Mouse (Mus musculus) heart, embryonic 13.5 days (tissue): Measurements from ENCODE around the gene Sec22b. TPM values are rescaled to one million over a fixed set of nuclear protein-coding genes. Genes with fewer than 3 reads are reported as not detected.
A peak's percentile ranks its signal among the peaks of the same experiment; 100 is the strongest.

Experiments
- ATAC-seq: fragments of 200-750 bp; cut with Nextera tagmentation; 2 replicates; pipeline ENCODE4 v1.8.0; 2017; ENCODE audit warnings: moderate TSS enrichment; ENCODE audit not compliant: insufficient number of reproducible peaks, low FRiP score, low TSS enrichment; ENCODE audit errors: extremely low read depth
- H3K27ac ChIP-seq: fragments of 300-500 bp; sonication (generic); replicated peaks from 2 replicates; pipeline ENCODE4 v1.5.1; 2015; ENCODE audit warnings: moderate library complexity, mild to moderate bottlenecking, inconsistent platforms
- H3K27me3 ChIP-seq: fragments of 300-500 bp; sonication (generic); replicated peaks from 2 replicates; pipeline ENCODE4 v1.6.1; 2015; ENCODE audit warnings: mild to moderate bottlenecking, inconsistent platforms
- H3K36me3 ChIP-seq: fragments of 300-500 bp; sonication (generic); 2 replicates; pipeline ENCODE4 v1.6.1; 2015; ENCODE audit warnings: mild to moderate bottlenecking, inconsistent platforms
- H3K4me1 ChIP-seq: fragments of 300-500 bp; sonication (generic); 2 replicates; pipeline ENCODE4 v1.6.1; 2015; ENCODE audit warnings: inconsistent platforms
- H3K4me2 ChIP-seq: fragments of 300-500 bp; sonication (generic); 2 replicates; pipeline ENCODE4 v1.6.1; 2015; ENCODE audit warnings: inconsistent platforms, mild to moderate bottlenecking, moderate library complexity
- H3K4me3 ChIP-seq: fragments of 300-500 bp; sonication (generic); 2 replicates; pipeline ENCODE4 v1.5.1; 2015; ENCODE audit warnings: moderate library complexity, mild to moderate bottlenecking, inconsistent platforms
- H3K9ac ChIP-seq: fragments of 300-500 bp; sonication (generic); 2 replicates; pipeline ENCODE4 v1.6.1; 2015; ENCODE audit warnings: inconsistent platforms, mild to moderate bottlenecking, moderate library complexity
- H3K9me3 ChIP-seq: fragments of 300-500 bp; sonication (generic); 2 replicates; pipeline ENCODE4 v1.6.1; 2016; ENCODE audit warnings: inconsistent platforms
- WGBS: fragments of 180-500 bp; shearing (Covaris S2); methylation state at CpG from one replicate; pipeline ENCODE4 v1.1.7; 2015; ENCODE audit warnings: mixed read lengths; 5-methylcytosine and 5-hydroxymethylcytosine counted together
- polyA plus RNA-seq: library from polyadenylated mRNA; unstranded; fragments of >200 nt; fragmentation: Nextera tagmentation; extraction: Ambion mirVana; gene quantifications from 2 replicates; pipeline ENCODE4 v1.2.1, GENCODE M21; 2015

Sec22b gene
- polyA plus RNA-seq, 1 experiment from 2014 or later: 115 TPM

DNA sequence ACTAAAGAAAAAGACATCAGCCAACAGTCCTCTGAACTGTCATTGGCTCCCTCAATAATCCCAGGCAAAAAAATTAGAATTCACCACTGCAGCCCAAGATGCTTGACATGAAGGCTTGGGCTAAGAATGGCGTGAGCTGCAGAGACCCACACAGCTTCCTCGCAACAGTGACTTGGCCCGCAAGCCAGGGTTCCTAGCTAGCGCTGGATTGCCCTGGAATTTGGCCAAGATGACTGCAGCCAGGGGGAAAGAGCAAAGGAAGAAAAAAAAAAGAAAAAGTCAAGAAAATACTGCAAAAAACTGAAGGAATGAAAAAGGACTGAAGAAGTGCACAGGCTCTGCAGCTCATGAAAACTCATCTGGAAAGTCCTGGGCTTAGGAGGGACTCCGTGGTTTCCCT is 43.5 kb downstream of the Sec22b start:
- no peak overlapping the region for H3K9ac ChIP-seq
- no peaks in the 10 kb centered on the region for H3K9me3 ChIP-seq
- H3K36me3 ChIP-seq: no peaks in the 10 kb centered on the region
- H3K27me3 ChIP-seq: 0 out of 2 replicates have a peak, but pooled peaks cover 2% of the 10 kb centered on the region
- H3K27ac ChIP-seq: no peak overlapping the region
- no peak overlapping the region for H3K4me3 ChIP-seq
- peaks cover 53% of the 10 kb centered on the region for H3K4me1 ChIP-seq
- no peak overlapping the region for H3K4me2 ChIP-seq
- 39% methylated on average over 5 of the region's 5 CpGs for WGBS
- ATAC-seq: no peak

DNA sequence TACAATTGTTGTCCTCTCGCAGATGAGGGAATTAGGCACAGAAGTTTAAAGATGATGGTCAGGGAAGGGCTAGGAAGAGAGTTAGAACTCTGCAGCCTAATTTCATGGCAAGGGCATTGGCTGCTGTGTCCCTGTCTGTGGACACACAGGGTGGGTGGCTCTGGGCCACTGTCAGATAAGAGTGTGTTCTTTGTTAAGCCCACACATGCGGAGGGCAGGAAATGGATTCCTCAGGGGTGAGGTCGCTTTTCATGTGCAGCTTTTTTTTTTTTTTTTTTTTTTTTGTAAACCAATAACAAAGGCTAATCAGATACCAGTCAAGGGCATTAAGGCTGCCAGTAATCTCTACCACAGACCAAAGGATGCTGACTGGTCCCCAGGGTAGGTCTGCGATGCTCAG is 45.4 kb downstream of the Sec22b start:
- Histone ChIP-seq H3K4me1 (peaks cover 37% of the 10 kb centered on the region), H3K27me3 (0 out of 2 replicates have a peak, but pooled peaks cover under 1% of the 10 kb centered on the region), H3K4me3 (no peak overlapping the region), H3K4me2 (no peak overlapping the region), H3K9ac (no peak overlapping the region), H3K27ac (no peak overlapping the region), H3K36me3 (no peaks in the 10 kb centered on the region), H3K9me3 (no peaks in the 10 kb centered on the region)
- ATAC-seq: no peak
- WGBS: 30% methylated on average over 4 of the region's 4 CpGs

DNA sequence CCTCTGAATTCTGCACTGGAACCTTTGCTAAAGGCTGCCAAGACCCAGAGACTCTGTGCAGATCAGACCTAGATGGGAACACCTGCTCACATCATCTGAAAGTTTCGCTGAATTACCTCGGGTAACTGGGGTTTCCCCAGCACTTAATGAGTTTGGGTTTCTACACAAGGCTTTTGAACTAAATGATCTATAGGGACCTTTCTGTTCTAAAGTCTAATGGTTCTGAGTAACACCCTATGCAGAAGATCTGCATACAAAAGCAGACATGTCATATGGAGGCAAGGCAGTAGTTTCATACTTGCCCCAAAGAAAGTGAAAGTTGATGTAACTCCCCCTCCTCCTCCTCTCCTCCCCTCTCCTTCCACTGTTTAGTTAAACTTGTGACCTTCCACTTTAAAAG is 47.5 kb downstream of the Sec22b start:
- no peaks in the 10 kb centered on the region for H3K9me3 ChIP-seq
- peaks cover 24% of the 10 kb centered on the region for H3K4me1 ChIP-seq
- no peak for ATAC-seq
- WGBS: 80% methylated on average over 2 of the region's 2 CpGs
- no peak overlapping the region for H3K9ac ChIP-seq
- H3K27ac ChIP-seq: no peak overlapping the region
- no peak overlapping the region for H3K4me2 ChIP-seq
- H3K27me3 ChIP-seq: no peaks in the 10 kb centered on the region
- H3K36me3 ChIP-seq: no peaks in the 10 kb centered on the region
- H3K4me3 ChIP-seq: no peak overlapping the region

DNA sequence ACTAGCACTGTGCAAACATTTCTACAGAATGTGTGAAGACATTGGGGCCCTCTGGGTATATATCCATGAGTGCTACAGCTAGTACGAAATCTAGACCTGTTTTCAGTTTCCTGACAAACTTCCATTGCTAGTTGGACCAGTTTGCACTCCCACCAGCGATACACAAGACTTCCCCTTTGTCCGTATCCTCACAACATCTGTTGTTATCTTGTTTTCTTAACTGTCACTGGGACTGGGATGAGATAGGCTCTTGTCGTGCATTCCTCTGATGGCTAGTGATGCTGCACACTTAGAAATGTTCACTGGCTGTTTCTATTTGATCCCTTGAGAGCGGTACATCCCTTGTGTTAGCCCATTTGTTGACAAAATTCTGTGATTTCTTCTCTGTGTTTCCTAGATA is 49.0 kb downstream of the Sec22b start:
- H3K27ac ChIP-seq: no peak overlapping the region

DNA sequence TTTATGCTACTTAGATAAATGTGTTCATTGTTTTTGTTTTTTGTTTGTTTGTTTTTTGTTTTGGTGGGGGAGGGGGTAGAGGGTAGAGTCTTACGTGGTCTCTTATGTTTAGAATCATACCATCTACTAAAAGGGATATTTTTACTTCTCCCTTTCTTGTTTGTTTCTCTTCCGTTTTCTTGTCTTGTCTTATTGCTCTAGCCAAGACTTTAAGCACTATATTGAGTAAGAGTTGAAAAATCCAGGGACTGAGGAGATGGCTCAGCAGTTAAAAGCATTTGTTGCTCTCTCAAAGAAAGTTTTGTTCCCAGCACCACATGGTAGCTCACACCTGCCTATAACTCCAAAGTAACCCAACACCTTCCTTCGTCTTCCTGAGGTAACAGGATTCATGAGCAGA is 50.1 kb downstream of the Sec22b start:
- no peak overlapping the region for H3K27ac ChIP-seq
- H3K36me3 ChIP-seq: no peaks in the 10 kb centered on the region
- H3K4me1 ChIP-seq: peaks cover 14% of the 10 kb centered on the region
- 80% methylated on average over 3 of the region's 3 CpGs for WGBS
- no peak overlapping the region for H3K4me3 ChIP-seq
- ATAC-seq: no peak
- H3K4me2 ChIP-seq: no peak overlapping the region
- H3K9ac ChIP-seq: no peak overlapping the region
- H3K27me3 ChIP-seq: no peaks in the 10 kb centered on the region
- peaks cover 5% of the 10 kb centered on the region; the same call in 1 of the 2 replicates for H3K9me3 ChIP-seq

More for the DNA sequence above, 49.0 kb downstream of the Sec22b start:
- Histone ChIP-seq H3K36me3 (no peaks in the 10 kb centered on the region), H3K27me3 (no peaks in the 10 kb centered on the region), H3K4me3 (no peak overlapping the region), H3K4me2 (no peak overlapping the region), H3K4me1 (peaks cover 14% of the 10 kb centered on the region), H3K9me3 (peaks cover 5% of the 10 kb centered on the region; the same call in 1 of the 2 replicates), H3K9ac (no peak overlapping the region)
- ATAC-seq: no peak
- 33% methylated on average over 5 of the region's 5 CpGs for WGBS

DNA sequence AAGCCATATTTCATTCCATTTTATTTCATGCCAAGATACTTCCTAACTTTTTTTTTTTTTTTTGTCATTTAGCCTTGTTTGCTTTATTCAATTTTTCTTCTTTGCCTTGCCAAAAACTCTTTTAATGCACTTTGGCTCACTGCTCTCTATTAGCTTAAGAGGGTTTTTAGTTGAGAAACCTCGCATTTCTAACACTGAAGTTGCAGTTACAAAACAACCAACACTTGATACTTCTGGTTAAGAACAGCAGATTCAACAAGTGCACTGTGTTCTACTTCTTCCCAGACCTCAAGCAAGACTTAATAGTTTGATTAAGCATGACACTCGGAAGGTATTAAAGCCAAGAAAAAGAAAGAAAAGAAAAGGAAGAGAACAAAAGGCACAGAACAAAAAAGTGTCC is 52.2 kb downstream of the Sec22b start:
- ATAC-seq: no peak
- Histone ChIP-seq H3K36me3 (no peaks in the 10 kb centered on the region), H3K9me3 (peaks cover 5% of the 10 kb centered on the region; the same call in 1 of the 2 replicates), H3K27me3 (no peaks in the 10 kb centered on the region), H3K27ac (no peak overlapping the region), H3K4me2 (no peak overlapping the region), H3K9ac (no peak overlapping the region), H3K4me3 (no peak overlapping the region), H3K4me1 (peaks cover 4% of the 10 kb centered on the region)
- 74% methylated on average over 2 of the region's 2 CpGs for WGBS

DNA sequence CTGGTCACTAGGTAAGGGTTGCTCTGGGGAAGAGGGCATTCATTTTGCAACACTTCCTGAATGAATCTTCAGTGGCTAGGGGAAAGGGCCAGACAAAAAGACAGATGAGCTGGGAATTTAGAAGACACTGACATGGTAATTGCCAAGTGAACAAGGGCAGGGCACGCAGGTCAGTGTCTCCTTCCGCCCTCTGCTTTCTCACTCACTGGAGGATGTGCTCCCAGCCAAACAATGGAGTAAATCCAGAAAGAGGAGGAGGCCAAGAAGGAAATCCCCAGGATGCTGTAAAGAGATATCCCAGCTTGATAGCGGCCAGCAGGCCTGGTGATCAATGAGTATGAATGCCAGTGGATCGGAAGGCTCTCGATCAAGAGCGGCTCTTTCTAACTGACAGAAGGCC is 55.3 kb downstream of the Sec22b start:
- Histone ChIP-seq H3K27ac (no peak overlapping the region), H3K9me3 (peaks cover 5% of the 10 kb centered on the region; the same call in 1 of the 2 replicates), H3K4me1 (peaks cover 5% of the 10 kb centered on the region; the same call in 1 of the 2 replicates), H3K27me3 (peaks cover 15% of the 10 kb centered on the region), H3K4me3 (no peak overlapping the region), H3K9ac (no peak overlapping the region), H3K4me2 (no peak overlapping the region), H3K36me3 (no peaks in the 10 kb centered on the region)
- WGBS: 52% methylated on average over 6 of the region's 6 CpGs
- no peak for ATAC-seq

DNA sequence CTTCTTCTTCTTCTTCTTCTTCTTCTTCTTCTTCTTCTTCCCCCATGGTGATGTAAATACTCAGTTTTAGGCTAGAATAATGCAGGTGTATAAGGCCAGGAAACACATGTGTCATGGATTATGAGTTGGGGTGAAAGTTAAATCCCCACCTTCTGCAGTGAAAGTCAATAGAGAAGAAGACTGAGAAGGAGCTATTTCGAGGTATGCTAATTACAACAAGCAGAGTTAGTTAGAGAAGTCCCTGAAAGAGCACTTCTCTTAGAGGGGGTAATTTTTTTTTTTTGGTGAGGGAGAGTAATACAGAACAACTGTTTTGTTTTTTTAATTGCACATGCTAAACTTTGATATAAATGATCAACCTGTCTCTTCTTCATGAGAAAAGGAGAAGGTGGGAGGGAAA is 55.9 kb downstream of the Sec22b start:
- 53% methylated on average over 1 of the region's 1 CpGs for WGBS

DNA sequence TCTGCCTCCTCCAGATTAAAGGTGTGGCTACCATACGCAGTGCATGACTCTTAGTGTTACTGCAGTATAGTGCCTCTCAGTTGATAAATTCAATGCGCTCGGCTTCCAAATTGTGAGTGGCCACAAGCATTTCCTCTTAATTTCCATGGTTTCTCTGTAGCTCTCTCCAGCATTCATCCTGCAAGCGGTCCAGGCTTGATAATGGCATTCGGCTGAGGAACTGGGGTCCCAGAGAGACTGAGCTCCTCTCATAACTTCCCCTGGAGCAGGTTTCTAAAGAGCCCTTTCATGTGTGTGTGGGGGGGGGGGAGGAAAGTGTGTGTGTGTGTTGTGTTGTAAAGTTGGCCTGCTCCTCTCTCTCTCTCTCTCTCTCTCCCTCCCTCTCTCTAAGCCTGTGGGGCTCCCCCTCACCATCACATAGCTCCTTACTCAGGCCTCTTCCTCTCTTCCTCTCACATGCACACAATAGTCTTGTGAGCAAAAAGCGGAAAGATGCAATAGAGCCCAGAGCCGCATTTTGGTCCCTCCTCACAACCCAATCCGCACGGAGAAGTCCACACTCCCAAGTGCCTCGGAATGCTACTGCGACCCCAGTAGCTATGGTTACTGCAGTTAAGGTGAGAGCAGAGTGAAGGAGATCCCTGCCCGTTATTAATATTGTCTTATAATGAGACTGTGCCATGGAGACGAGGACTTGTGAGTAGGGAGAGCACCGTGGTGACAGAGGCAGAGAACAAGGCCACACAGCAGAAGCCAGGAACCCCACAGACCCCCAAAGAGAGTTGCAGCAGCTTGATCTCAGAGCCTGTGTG is 60.0 kb downstream of the Sec22b start:
- 67% methylated on average over 14 of the region's 14 CpGs for WGBS
- H3K9me3 ChIP-seq: no peaks in the 10 kb centered on the region
- H3K4me3 ChIP-seq: no peak overlapping the region
- H3K9ac ChIP-seq: no peak overlapping the region
- H3K27me3 ChIP-seq: peaks cover 21% of the 10 kb centered on the region
- no peak for ATAC-seq
- H3K4me2 ChIP-seq: no peak overlapping the region
- no peaks in the 10 kb centered on the region for H3K36me3 ChIP-seq
- no peak overlapping the region for H3K27ac ChIP-seq
- H3K4me1 ChIP-seq: peaks cover 28% of the 10 kb centered on the region

More for the DNA sequence above, 55.9 kb downstream of the Sec22b start:
- Histone ChIP-seq H3K9ac (no peak overlapping the region), H3K4me2 (no peak overlapping the region), H3K27me3 (peaks cover 18% of the 10 kb centered on the region), H3K4me3 (no peak overlapping the region), H3K27ac (no peak overlapping the region), H3K36me3 (no peaks in the 10 kb centered on the region), H3K4me1 (peaks cover 9% of the 10 kb centered on the region; the same call in 1 of the 2 replicates), H3K9me3 (peaks cover 5% of the 10 kb centered on the region; the same call in 1 of the 2 replicates)
- no peak for ATAC-seq

DNA sequence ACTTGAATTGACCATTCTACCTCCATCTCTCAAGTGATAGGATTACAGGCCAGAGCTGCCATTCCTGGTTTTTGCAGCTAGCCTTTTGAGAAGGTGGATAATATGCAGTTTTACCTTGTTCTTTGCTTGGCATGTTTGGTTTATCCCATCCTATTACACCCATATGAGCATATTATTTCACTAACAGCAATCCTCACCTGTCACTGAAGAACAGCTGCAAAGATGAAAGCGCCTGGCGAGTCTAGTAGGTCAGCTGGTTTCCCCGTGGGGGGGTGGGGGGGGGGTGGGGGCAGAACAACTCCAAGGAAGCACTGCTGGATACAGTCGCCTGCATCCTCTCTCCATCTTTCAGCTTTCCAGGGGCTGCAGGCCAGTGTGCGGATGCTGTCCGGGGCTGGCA is 61.0 kb downstream of the Sec22b start:
- Histone ChIP-seq H3K9me3 (no peaks in the 10 kb centered on the region), H3K9ac (no peak overlapping the region), H3K4me3 (no peak overlapping the region), H3K27me3 (peaks cover 25% of the 10 kb centered on the region), H3K27ac (no peak overlapping the region), H3K36me3 (no peaks in the 10 kb centered on the region), H3K4me2 (no peak overlapping the region), H3K4me1 (peaks cover 28% of the 10 kb centered on the region)
- ATAC-seq: no peak
- 58% methylated on average over 6 of the region's 6 CpGs for WGBS

DNA sequence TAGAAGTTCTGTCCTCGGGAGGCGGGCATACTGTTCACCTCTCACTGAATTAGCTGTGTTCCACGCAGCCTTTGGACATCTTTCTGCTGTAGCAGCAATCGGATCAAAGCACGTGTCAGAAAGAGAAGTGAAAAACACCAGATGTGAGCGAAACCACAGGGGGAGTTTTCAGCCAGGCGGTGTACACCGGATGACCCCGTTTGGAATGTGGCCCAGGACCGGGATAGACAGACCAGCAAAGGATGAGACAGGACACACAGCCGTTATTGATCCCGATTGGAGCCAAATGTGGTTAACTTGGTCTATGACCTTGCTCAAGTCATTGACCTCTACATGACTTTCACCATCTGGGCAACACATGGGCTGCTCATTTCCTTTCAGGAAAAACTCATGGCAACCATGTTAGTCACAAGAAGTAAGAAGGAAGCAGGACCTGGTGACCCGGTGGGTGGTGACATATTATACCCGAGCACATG is 63.9 kb downstream of the Sec22b start:
- ATAC-seq: no peak
- Histone ChIP-seq H3K9me3 (no peaks in the 10 kb centered on the region), H3K4me1 (peaks cover 34% of the 10 kb centered on the region), H3K27me3 (peaks cover 20% of the 10 kb centered on the region), H3K4me3 (no peak overlapping the region), H3K27ac (no peak overlapping the region), H3K36me3 (no peaks in the 10 kb centered on the region), H3K4me2 (peak overlapping the region; percentile 21), H3K9ac (no peak overlapping the region)
- WGBS: 38% methylated on average over 14 of the region's 14 CpGs

DNA sequence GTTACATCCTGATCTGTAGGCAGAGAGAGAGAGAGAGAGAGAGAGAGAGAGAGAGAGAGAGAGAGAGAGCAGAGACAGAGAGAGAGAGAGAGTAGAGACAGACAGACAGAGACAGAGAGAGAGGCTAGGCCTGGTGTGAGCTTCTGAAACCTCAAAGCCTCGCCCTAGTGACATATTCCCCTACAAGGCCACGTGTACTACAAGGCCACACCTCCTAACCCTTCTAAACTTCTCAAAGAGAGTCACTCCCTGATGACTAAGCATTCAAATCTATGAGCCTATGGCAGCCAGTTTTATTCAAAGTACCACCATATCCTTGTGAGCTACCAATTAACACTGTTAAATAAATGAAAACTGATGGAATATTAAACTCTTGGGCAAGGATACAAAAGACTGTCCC is 66.6 kb downstream of the Sec22b start:
- Histone ChIP-seq H3K36me3 (no peaks in the 10 kb centered on the region), H3K9me3 (no peaks in the 10 kb centered on the region), H3K4me1 (peaks cover 27% of the 10 kb centered on the region), H3K4me3 (no peak overlapping the region), H3K4me2 (no peak overlapping the region), H3K27ac (no peak overlapping the region), H3K9ac (no peak overlapping the region), H3K27me3 (peaks cover 33% of the 10 kb centered on the region)
- 59% methylated on average over 2 of the region's 2 CpGs for WGBS
- ATAC-seq: no peak
